Mouse (Mus musculus) lung, adult 18-20 months (tissue): ENCODE measurements around the gene AW146154.
A peak's percentile ranks its signal among the peaks of the same experiment; 100 is the strongest.
"Not testable (repeated sequence)": the region's sequence is repeated elsewhere in the genome, so short reads cannot be mapped to it uniquely, and the experiment has no call there.

Experiments
- DNase-seq, 2 experiments: peaks; one replicate each; pipeline ENCODE4 v3.0.0; 2022; ENCODE audit warnings: mixed read lengths in 2 of 2

Gene AW146154

DNA sequence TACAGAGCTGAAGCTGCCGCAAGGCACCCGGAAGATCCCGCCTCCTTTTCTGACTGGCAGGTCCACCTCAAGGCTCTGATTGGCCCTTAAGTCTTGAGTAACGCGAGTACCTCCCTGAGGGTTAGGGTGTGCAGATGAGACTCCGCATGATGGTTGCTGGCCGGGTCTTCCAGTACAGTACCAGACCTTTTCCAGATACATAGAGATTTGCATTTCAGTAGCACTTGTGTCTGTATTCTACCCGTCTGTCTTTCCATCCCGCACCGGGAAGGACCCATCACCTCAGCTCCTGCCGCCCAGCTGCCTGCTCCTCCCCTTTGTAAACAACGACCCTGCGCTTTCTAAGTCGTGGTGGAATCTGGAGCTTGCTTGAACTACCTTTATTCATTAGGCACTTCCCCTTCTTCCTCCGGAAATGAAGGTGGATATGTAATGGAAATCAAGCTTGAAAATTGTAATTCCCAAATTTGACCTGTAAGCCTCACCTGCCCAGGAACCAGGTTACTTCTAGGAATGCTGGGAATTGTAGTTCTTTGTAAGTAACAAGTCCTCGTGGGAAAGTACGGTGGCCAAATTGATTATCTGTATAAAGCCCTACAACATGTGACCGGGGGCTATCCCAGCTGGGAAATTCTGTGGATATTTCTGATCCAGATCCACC is at the start of gene AW146154, which contains the start of gene Gm20449:
AW146154 (minus strand) TSS at position 502 of the 661 bp plus-strand sequence.
Gm20449 (minus strand) TSS at position 29 of the 661 bp plus-strand sequence.
- DNase-seq, result peak; percentile 98

DNA sequence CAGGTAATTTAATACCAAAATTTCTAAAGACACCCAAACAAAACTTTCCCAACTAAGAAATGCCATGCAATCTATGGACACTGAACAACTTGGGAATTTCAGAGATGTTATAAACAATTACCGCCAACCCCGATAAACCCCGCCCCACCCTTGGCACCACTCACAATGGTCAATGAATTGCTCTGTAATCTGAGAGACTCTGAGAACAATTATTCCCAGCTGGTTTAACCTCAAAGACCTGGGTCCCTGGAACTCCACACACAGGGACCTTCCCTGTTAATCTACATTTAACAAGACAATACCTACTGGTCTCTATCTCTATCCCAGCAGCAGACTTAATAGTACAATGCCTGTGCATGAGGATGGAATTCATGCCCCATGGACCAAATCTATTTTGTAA is 13.0 kb upstream of the AW146154 start:
- DNase-seq, result no peak

DNA sequence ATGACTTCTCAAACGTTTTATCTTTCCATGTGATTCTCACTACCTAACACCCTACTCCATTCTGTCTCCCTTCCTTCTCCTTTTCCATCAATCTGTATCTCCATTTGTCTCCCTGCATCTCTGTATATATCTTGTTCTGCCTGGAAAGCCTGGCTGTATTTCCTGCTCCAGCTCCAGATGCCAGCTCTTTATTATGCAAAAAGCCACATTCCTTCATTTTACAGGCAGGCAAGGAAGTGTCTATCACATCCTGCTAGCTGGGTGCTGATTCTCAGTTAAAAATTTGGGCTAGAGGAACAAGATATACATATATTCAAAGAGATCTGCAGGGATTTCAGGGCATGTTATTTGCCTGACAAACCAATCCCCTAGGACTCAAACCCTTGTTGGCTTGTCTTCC is 12.5 kb upstream of the AW146154 start:
- DNase-seq, result no peak

DNA sequence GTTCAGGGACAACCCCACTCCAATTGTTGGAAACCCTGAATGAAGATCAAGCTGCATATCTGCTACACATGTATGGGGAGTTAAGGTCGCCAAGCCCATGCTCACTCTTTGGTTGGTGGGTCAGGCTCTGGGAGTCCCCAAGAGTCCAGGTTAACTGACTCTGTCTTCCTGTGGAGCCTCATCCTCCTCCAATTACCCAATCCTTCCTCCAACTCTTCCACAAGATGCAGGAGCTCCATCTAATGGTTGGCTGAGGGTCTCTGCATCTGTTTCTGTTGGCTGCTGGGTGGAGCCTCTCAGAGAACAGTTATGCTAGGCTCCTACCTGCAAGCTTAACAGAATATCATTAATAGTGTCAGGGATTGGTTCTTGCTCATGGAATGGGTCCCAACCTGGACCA is 2.7 kb upstream of the AW146154 start:
- DNase-seq, result no peak

DNA sequence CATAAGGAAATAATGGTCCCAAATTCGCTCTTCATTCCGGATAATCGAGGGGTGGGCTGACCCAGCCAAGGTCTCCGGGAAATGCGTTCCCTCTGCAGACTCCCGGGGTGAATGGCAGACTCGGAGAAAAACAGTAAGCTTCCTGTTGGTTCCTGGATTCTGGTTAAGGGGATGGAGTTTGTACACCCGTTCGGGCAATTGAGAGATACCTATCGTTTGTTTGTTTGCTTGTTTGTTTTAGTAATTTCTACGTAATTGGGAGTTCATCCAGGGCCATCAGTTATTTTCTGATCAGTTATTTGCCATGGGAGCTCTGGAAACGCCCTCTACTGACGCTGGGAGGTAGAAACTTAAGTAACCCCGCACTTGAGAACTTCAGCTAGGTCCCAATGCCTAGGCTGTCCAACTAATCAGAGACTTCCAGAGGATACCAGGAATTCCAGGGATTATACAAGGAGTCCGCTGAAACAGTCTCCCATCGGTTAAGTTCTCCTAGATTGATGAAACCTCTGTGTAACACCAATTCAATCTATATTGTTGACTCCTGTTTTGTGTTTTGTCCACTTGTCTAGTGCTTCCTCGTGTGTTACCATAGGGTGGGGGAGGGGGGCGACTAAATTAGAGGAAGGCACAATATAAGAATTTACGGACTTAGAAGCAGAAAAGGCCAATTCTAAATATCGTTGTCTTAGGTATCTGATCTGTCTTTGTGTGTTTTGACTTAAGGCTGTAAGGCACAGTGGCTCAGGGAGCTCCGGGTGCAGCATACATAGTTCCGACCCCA is 653 bp upstream of the AW146154 start:
- DNase-seq, result peak; percentile 74 to 84

DNA sequence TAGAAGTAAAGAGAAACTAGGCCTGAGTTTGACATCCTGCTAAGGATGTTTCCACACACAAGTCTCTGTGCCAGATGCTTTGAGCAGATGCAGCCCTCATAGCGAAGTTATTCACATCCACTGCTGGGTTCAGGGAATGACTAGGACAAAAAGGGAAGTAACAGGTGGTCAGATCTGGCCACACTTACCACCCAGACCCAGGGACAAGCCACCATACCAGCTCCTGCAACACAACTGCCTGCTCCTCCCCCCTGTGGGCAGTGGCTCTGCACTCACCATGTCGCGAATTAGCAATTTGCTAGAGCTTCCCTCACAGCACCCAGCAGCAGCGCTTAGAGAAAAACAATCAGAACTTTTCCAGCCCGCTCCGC is 687 bp downstream of the AW146154 start:
- not testable (repeated sequence) for DNase-seq

DNA sequence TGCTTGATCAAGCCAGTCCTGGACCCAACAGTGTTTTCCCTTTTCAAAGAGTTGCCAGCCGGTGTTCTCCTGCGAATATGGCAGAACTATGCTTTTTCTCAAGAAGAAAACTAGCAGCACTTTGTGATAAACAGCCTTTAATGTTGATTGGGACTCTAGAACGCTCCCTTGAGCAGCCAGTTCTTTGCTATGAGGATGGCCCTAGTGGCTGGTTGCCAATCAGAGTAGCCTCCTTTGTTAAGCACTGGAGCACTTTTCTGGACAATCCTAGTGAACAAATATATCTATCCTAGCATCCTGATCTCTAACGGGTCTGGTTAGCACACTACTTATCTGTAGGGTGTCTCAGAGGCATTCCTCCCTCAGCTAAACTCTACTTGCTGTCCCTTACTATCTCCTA is 1.2 kb downstream of the AW146154 start:
- not testable (repeated sequence) for DNase-seq

DNA sequence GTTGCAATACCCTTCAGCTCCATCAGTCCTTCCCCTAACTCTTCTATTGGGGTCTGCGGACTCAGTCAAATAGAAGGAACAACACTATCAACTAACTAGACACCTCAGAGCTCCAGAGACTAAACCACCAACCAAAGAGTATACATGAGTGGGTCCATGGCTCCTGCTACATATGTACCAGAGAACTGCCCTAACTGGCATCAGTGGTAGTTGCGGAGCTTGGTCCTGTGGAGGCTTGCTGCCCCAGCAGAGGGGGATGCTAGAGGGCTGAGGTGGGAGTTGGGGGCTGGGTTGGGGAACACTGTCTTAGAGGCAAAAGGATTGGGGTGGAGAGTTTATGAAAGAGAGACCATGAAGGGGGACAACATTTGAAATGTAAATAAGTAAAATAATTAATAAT is 1.8 kb downstream of the AW146154 start:
- DNase-seq, result no peak

DNA sequence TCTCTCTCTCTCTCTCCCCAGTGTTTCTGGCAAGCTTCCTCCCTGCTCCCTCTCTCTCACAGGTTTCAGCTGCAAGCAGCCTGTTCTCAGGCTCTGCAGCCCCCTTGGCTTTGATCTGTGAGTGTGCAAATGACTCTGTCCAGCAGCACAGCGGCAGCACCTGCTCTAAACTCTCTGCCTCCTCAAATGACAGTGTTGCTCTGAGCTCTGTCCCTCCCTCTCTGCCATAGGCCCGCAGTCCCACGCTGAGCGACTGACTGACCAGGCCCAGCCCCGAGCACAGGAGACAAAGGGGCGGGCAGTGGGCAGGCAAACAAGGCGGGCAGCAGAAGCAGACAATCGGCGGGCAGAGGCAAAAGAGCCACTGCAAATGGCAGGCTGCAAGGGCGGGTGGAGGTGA is 47.8 kb downstream of the AW146154 start:
- DNase-seq, result no peak

DNA sequence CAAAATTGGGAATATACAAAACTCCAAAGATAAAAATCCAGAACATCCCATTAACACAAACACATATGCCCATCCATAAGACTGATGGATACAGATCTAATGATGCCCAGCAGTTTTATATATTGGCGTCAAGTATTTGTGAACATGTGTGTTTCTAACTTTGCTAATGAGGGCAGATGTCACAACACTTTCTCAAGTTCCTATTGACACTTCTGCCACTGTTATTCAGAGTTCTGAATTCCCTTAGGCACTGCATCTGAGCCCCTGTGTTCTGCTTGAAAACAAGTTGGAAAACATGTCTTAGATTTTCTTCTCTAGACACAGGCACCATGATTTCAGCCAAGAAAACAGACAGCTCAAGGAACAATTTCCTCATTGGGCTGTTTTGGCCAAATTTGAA is 51.1 kb downstream of the AW146154 start, which contains the start of gene Vmn2r57:
Vmn2r57 (minus strand) TSS at position 101 of the 400 bp plus-strand sequence.
- DNase-seq, result not testable (repeated sequence)
